Mouse (Mus musculus): ENCODE measurements around the gene Gm6482. TPM values are rescaled to one million over a fixed set of nuclear protein-coding genes. Genes with fewer than 3 reads are reported as not detected.

The Gm6482 gene
- not detected for polyA plus RNA-seq (2014; fragmentation: Illumina TruSeq; extraction: RNeasy Lipid Tissue Mini Kit (QIAGEN cat#74804); ENCODE audit: low read depth, low replicate concordance)

DNA sequence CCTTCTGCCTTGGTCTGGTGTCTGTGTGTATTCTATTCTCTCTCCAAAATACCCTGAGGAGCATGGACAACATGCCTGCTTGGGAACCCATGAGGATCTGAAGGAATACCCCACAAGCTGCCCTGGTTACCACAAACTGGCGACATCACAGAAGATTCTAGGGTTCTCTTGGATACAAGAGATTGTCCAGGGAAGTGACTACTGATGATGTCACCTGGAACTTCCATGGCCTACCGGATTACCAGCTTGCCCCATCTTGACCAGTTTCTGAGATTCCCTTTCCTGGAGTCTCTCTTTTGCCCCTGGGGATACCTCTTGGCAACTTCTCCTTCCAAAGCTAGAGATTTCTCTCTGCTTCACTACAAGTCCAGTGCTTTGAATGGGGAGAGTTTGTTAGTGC lies at the start of gene Gm6482:
Gene Gm6482 (minus strand): TSS at position 101 of the 400 bp plus-strand sequence.

DNA sequence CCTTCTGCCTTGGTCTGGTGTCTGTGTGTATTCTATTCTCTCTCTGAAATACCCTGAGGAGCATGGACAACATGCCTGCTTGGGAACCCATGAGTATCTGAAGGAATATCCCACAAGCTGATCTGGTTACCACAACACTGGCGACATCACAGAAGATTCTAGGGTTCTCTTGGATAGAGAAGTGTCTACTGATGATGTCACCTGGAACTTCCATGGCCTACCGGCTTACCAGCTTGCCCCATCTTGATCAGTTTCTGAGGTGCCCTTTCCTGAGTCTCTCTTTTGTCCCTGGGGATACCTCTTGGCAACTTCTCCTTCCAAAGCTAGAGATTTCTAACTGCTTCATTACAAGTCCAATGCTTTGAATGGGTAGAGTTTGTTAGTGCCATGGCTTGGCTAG lies 45.3 kb upstream of the Gm6482 start, which contains the start of gene Gm7954:
Gene Gm7954 (minus strand): TSS at position 101 of the 400 bp plus-strand sequence.

DNA sequence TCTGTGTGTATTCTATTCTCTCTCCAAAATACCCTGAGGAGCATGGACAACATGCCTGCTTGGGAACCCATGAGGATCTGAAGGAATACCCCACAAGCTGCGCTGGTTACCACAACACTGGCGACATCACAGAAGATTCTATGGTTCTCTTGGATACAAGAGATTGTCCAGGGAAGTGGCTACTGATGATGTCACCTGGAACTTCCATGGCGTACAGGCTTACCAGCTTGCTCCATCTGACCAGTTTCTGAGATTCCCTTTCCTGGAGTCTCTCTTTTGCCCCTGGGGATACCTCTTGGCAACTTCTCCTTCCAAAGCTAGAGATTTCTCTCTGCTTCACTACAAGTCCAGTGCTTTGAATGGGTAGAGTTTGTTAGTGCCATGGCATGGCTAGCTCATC lies 21.8 kb downstream of the Gm6482 start, which contains the start of gene Gm7945:
Gene Gm7945 (minus strand): TSS at position 101 of the 400 bp plus-strand sequence.

Other genes with a start within 250 kb of the Gm6482 start
- gene Sftpd, start 223.1 kb downstream of the Gm6482 start, polyA plus RNA-seq (2014; fragmentation: Illumina TruSeq; extraction: RNeasy Lipid Tissue Mini Kit (QIAGEN cat#74804); ENCODE audit: low read depth, low replicate concordance) = not detected
- gene Gm2832, start 129.5 kb downstream of the Gm6482 start, polyA plus RNA-seq (2014; fragmentation: Illumina TruSeq; extraction: RNeasy Lipid Tissue Mini Kit (QIAGEN cat#74804); ENCODE audit: low read depth, low replicate concordance) = not detected
- gene Gm5798, start 59.7 kb downstream of the Gm6482 start, polyA plus RNA-seq (2014; fragmentation: Illumina TruSeq; extraction: RNeasy Lipid Tissue Mini Kit (QIAGEN cat#74804); ENCODE audit: low read depth, low replicate concordance) = not detected
- gene Gm7945, start 21.9 kb downstream of the Gm6482 start, polyA plus RNA-seq (2014; fragmentation: Illumina TruSeq; extraction: RNeasy Lipid Tissue Mini Kit (QIAGEN cat#74804); ENCODE audit: low read depth, low replicate concordance) = not detected
- gene Gm7954, start 45.2 kb upstream of the Gm6482 start, polyA plus RNA-seq (2014; fragmentation: Illumina TruSeq; extraction: RNeasy Lipid Tissue Mini Kit (QIAGEN cat#74804); ENCODE audit: low read depth, low replicate concordance) = not detected
- gene Gm3486, start 81.2 kb upstream of the Gm6482 start, polyA plus RNA-seq (2014; fragmentation: Illumina TruSeq; extraction: RNeasy Lipid Tissue Mini Kit (QIAGEN cat#74804); ENCODE audit: low read depth, low replicate concordance) = not detected
- not detected for gene Gm7970, start 147.3 kb upstream of the Gm6482 start, polyA plus RNA-seq (2014; fragmentation: Illumina TruSeq; extraction: RNeasy Lipid Tissue Mini Kit (QIAGEN cat#74804); ENCODE audit: low read depth, low replicate concordance)
- not detected for gene 1700049E17Rik2, start 164.9 kb upstream of the Gm6482 start, polyA plus RNA-seq (2014; fragmentation: Illumina TruSeq; extraction: RNeasy Lipid Tissue Mini Kit (QIAGEN cat#74804); ENCODE audit: low read depth, low replicate concordance)
- not detected for gene Gm3072, start 216.3 kb upstream of the Gm6482 start, polyA plus RNA-seq (2014; fragmentation: Illumina TruSeq; extraction: RNeasy Lipid Tissue Mini Kit (QIAGEN cat#74804); ENCODE audit: low read depth, low replicate concordance)
- not detected for gene Gm3676, start 238.2 kb upstream of the Gm6482 start, polyA plus RNA-seq (2014; fragmentation: Illumina TruSeq; extraction: RNeasy Lipid Tissue Mini Kit (QIAGEN cat#74804); ENCODE audit: low read depth, low replicate concordance)

Measured in sigmoid colon, adult 10 weeks (tissue).